Mouse (Mus musculus) c-Kit-positive CD71-positive TER-119-negative erythroid progenitor cells, embryonic 14.5 days (primary cell): ENCODE data around the gene Ccl6.
"Not testable (repeated sequence)": the region's sequence is repeated elsewhere in the genome, so short reads cannot be mapped to it uniquely, and the experiment has no call there.

Experiments
- DNase-seq: peaks from one replicate; pipeline ENCODE4 v3.0.0-alpha.2; 2013; ENCODE audit warnings: low read depth

Gene Ccl6

GRCm38 (mm10) chr11:83560405-83560804, 32.5 kb downstream of the Ccl6 start:
- DNase-seq, result no peak

DNA sequence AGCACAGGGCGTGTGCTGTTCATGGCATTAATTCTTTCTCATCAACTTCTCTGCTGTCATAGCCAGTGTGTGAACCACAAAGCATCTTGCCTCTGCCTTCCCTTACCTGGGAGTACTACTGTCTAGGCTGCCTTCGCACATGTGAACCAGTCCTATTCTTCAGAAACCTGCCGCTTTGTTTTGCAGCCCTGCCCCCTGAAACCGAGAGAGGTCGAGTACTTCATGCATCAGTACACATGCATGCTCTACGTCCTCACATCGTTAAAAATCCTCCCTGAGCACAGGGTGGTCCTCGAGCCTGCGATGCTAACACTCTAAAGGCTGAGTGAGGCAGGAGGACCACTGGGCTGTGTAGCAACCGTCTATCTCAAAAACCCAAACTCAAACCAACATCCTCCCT, 35.8 kb downstream of the Ccl6 start:
- DNase-seq, result no peak

- peak; percentile 21 for DNase-seq
Observed at GRCm38 (mm10) chr11:83556085-83556781, 36.7 kb downstream of the Ccl6 start.

- DNase-seq, result no peak
Observed at GRCm38 (mm10) chr11:83551668-83552067, 41.2 kb downstream of the Ccl6 start.

DNA sequence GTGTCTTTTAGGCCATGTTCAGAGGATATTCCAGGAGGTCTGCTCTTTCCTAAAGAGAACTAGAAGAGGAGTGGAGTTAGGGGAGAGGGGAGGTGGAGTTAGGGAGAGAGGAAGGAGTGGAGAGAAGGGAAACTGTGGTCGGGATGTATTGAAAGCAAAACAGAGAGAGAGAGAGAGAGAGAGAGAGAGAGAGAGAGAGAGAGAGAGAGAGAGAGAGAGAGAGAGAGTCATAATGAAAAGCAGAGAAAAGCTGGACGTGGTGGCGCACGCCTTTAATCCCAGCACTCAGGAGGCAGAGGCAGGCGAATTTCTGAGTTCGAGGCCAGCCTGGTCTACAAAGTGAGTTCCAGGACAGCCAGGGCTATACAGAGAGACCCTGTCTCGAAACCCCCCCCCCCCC, 41.9 kb downstream of the Ccl6 start:
- not testable (repeated sequence) for DNase-seq

- no peak for DNase-seq
Observed at GRCm38 (mm10) chr11:83550186-83550632, 42.7 kb downstream of the Ccl6 start.

- DNase-seq, result no peak
Observed at GRCm38 (mm10) chr11:83544214-83544613, 48.7 kb downstream of the Ccl6 start.

DNA sequence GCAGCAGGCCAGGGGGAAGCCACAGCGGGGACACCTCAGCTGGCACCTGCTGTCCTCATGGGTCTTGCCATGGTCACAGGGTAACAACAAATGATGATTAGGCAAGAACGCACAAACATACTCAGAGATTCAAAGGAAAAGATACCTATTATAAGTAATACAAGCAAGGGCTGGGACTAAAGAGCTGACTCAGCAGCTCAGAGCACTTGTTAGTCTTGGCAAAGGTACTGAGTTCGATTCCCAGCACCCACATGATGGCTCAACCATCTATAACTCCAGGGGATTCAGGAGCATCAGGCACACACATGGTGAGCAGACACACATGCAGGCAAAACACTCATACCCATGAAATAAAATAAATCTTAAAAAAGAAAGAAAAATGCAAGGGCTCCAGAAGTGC, 51.5 kb downstream of the Ccl6 start:
- no peak for DNase-seq

DNA sequence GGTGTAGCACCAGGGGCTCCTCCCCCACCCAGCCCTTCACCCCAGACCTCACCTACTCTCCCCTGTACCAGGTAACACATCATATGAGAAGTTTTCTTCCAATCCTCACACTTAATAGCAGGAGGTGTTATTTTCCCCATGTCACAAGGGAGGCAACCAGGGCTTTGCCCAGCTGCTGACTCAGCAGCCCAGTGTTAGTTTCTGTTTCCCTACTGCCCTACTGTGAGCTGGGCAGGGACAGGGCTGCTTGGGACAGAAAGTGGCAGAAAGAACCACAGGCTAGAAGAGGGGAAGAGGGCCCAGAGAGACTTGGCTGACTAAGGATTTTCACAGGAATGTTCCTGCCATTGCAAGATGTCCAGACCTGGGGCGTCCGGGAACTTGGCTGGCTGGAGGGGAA, 52.0 kb downstream of the Ccl6 start:
- no peak for DNase-seq

DNA sequence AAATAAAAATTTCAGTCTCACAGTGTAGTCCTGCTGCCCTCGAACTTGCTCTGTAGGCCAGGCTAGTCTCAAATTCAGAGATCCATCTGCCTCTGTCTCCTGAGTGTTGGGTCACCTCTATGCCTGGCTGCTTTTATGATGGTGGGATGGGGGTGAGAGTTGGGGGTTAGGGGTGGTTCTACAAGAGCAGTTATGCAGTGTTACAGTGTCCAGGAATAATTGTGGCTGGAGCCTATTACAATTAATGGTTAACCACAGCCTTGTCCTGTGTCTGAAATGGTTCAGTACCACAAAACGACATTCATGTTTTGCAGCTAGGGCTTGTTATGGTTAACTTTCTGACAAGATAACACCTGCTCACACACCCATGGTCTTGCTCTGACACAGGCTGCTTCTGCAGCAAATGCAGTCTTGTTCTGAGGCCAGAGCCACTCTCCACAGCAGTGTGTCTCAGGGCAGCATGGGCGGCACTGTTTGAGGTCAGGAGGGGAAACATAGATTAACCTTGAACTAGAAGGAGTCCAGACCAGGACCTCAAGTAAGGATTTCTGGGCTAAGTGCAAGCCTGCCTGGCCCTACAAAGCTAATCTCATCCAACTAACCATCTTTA, 54.1 kb downstream of the Ccl6 start:
- no peak for DNase-seq
